Mouse (Mus musculus) small intestine, adult 2 months (tissue): Measurements from ENCODE around the gene Parp14. TPM values are rescaled to one million over a fixed set of nuclear protein-coding genes. Genes with fewer than 3 reads are reported as not detected.

Experiments
- H3K27ac ChIP-seq: fragments of 200-500 bp; 2 replicates; pipeline ENCODE4 v1.5.1; 2012; ENCODE audit warnings: low read depth, low read length, control low read depth, inconsistent platforms; ENCODE audit not compliant: insufficient read depth
- H3K27me3 ChIP-seq: fragments of 200-500 bp; 2 replicates; pipeline ENCODE4 v1.6.1; 2012; ENCODE audit warnings: mild to moderate bottlenecking, moderate library complexity, low read length, inconsistent platforms; ENCODE audit not compliant: control insufficient read depth, insufficient read depth
- H3K36me3 ChIP-seq: fragments of 200-500 bp; 2 replicates; pipeline ENCODE4 v1.6.1; 2012; ENCODE audit warnings: mild to moderate bottlenecking, low read length, control low read depth, inconsistent platforms; ENCODE audit not compliant: control insufficient read depth, insufficient read depth
- H3K4me1 ChIP-seq: fragments of 200-500 bp; 2 replicates; pipeline ENCODE4 v1.6.1; 2012; ENCODE audit warnings: low read length, inconsistent platforms, mixed read lengths; ENCODE audit not compliant: control insufficient read depth, insufficient read depth, insufficient read length
- H3K4me3 ChIP-seq: fragments of 200-500 bp; 2 replicates; pipeline ENCODE4 v1.5.1; 2012; ENCODE audit warnings: low read depth, mild to moderate bottlenecking, control low read depth, inconsistent platforms, low read length, moderate library complexity
- CTCF ChIP-seq: fragments of 200-500 bp; IDR thresholded peaks from 2 replicates; pipeline ENCODE4 v1.5.1; 2012; ENCODE audit warnings: low read depth, mild to moderate bottlenecking, control low read depth, inconsistent platforms, low read length, moderate library complexity, mixed read lengths; ENCODE audit not compliant: insufficient replicate concordance, insufficient read length; ENCODE audit errors: extremely low read depth
- POLR2A ChIP-seq: fragments of 200-500 bp; IDR thresholded peaks from 2 replicates; pipeline ENCODE4 v1.6.1; 2012; ENCODE audit warnings: low read depth, mild to moderate bottlenecking, control low read depth, inconsistent platforms, low read length, moderate library complexity
- WGBS: fragments of 180-500 bp; shearing (Covaris S2); methylation state at CpG from one replicate; pipeline ENCODE4 v1.1.7; 2018; 5-methylcytosine and 5-hydroxymethylcytosine counted together
- polyA plus RNA-seq: library from polyadenylated mRNA; depleted of rRNA; stranded (reverse); fragments of >200 nt; gene quantifications from 2 replicates; pipeline ENCODE4 v1.2.3, GENCODE M21; 2012

The Parp14 gene
- polyA plus RNA-seq, 1 experiment, result 17.5 TPM

DNA sequence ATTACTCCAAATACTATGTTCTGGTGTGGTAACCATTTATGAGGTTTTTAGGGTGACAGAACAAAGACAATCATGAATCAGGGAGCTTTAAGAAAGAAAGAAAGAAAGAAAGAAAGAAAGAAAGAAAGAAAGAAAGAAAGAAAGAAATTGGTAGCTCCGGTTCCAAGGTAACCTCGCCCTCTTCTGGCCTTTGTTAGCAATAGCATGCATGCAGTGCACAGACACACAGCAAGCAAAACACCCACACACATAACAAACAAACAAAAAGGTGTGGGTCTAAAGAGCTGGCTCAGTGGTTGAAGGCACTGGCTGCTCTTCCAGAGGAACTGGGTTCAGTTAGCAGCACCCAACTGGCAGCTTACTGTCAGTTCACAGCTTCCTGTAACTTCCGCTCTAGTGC lies 19.3 kb upstream of the Parp14 start:
- WGBS, result 88% methylated on average over 3 of the region's 3 CpGs
- Histone ChIP-seq H3K4me1 (no peaks in the 10 kb centered on the region), H3K27me3 (no peaks in the 10 kb centered on the region), H3K36me3 (no peaks in the 10 kb centered on the region), H3K4me3 (no peak overlapping the region), H3K27ac (no peak overlapping the region)
- TF ChIP-seq POLR2A (no peak), CTCF (peak; percentile 37; the same call in 1 of the 2 replicates)

DNA sequence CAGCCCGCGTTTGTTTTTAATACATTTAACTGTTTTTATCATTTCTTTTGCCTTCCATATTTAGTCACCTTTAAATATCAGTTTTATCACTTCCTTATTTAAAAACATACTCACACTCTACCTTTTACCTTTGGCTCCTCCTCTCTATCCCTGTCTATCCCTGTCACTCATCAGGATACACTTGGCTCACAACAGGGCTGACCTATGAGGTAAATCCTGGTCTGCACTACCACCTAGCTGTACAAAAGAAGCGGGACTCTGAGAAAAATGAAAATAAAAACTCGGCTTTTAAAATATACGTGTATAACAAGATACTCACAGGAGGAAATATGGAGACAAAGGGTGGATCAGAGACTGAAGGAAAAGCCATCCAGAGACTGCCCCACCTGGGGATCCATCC lies 17.6 kb upstream of the Parp14 start:
- Histone ChIP-seq H3K27me3 (no peaks in the 10 kb centered on the region), H3K4me1 (no peaks in the 10 kb centered on the region)
- 89% methylated on average over 5 of the region's 5 CpGs for WGBS

DNA sequence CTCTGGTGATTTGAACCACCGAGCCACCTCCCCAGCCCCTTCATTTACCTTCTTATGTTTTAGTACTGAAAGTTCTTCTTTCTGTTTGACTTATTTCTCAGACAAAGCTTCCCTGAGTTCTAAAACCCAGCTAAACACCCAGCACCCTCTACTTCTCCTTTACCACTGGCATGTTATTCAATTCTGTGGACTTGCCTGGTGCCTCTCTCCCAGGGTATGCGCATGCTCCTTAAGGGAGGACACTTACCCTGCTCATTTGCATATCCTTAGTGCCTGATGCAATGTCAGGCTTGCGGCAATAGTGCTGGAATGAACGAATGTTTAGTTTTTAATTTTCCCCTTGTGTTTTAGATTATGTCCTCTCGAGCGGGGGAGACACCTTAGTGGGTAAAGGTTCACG lies 16.8 kb upstream of the Parp14 start:
- 85% methylated on average over 7 of the region's 7 CpGs for WGBS
- TF ChIP-seq POLR2A, result no peak
- TF ChIP-seq CTCF, result no peak
- no peak overlapping the region for H3K27ac ChIP-seq
- H3K27me3 ChIP-seq, result no peaks in the 10 kb centered on the region
- no peak overlapping the region for H3K4me3 ChIP-seq
- no peaks in the 10 kb centered on the region for H3K4me1 ChIP-seq
- H3K36me3 ChIP-seq, result no peaks in the 10 kb centered on the region

More for the DNA sequence above, 17.6 kb upstream of the Parp14 start:
- Histone ChIP-seq H3K4me3 (no peak overlapping the region), H3K36me3 (no peaks in the 10 kb centered on the region), H3K27ac (no peak overlapping the region)
- TF ChIP-seq POLR2A (no peak), CTCF (no peak)

DNA sequence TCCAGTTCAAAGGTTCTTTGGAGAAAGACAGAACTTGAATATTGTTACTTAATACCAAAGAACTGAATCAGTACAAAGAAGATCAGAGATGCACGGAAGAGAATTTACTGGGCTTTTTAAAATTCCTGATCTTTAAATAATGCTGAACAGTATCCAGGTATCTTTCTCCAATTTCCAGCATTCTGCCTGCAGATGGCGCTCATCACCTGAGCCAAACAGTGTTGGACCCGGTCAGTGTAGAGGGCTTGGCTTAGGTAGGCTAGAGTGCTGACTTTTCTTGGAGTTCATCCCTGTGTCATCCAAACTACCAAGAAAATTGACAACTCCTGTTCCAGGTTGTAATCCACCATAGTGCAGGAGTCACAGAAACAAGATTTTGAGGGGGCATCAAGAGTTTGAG lies 3.1 kb upstream of the Parp14 start:
- H3K27me3 ChIP-seq, result no peaks in the 10 kb centered on the region
- peaks cover 5% of the 10 kb centered on the region; the same call in 1 of the 2 replicates for H3K4me1 ChIP-seq
- no peaks in the 10 kb centered on the region for H3K36me3 ChIP-seq
- no peak overlapping the region for H3K27ac ChIP-seq
- TF ChIP-seq CTCF, result peak; percentile 83; the same call in 1 of the 2 replicates
- no peak for TF ChIP-seq POLR2A
- H3K4me3 ChIP-seq, result no peak overlapping the region
- 13% methylated on average over 3 of the region's 3 CpGs for WGBS

DNA sequence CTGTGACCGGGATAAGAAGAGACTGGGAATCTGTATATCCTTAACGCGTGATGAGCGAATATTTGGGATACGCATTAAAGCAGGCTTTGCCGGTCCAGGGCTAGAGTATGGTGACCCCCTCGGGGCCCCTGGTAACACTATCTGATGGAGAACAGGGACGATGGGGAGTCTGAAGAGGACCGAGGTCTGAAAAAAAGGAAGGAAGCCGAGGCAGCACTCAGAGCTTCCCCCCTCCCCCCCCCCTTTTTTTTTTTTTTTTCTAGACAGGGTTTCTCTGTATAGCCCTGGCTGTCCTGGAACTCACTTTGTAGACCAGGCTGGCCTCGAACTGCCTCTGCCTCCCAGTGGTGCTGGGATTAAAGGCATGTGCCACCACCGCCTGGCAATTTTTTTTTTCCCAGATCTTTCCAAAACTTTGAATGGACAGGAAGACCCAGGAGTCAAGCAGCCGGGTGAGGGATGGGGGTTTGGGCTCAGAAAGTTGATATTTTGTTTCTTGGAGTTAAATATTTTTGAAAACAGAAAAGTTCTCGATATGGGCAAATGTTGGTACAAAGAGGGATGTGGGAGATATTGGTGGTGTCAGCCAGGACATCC lies 1.2 kb upstream of the Parp14 start:
- peak overlapping the region; percentile 91 for H3K4me3 ChIP-seq
- peaks cover 5% of the 10 kb centered on the region; the same call in 1 of the 2 replicates for H3K4me1 ChIP-seq
- WGBS, result 52% methylated on average over 14 of the region's 14 CpGs
- H3K36me3 ChIP-seq, result no peaks in the 10 kb centered on the region
- TF ChIP-seq POLR2A (no peak), CTCF (no peak)
- peak overlapping the region; percentile 93; the same call in 1 of the 2 replicates for H3K27ac ChIP-seq
- H3K27me3 ChIP-seq, result no peaks in the 10 kb centered on the region

DNA sequence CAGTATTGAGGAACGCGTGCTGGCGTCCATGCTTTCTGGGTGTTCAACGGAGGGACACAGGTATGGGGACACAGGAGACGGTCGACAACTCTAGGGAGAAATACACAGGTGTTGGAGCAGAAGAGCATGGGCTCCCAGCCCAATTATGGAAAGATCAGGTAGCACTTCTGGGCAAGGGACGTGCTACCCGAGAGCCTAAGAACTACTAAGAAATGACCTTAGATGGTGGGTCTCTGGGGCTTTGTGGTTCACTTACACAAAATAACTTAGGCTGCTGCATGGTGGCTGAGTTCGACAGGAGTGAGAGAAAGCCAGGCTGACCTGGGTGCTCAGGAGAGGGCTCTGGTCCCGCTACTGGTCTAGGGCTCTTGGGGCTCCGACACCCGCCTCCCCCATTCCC lies 554 bp upstream of the Parp14 start:
- H3K27ac ChIP-seq, result peak overlapping the region; percentile 93
- 33% methylated on average over 12 of the region's 12 CpGs for WGBS

DNA sequence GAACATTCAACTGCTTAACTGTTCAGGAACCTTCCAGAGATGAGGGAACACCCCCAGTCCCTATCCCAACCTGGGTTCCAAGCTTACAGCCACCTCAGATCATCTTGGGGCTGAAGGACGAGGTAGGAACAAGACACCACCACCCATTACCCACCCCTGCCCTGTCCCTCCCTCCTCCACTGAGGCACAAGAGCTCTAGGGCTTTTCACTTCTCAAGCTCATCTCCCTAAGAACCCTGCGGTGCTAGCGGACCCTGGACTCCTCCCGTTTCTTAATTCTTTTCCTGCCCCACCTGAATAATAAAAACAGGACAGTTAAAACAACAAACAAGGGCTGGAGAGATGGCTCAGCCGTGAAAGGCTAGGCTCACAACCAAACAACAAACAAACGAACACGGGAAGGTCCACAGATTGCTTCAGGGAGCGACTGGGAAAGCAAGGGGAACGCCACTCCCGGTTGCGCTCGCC lies 730 bp downstream of the Parp14 start:
- Histone ChIP-seq H3K4me1 (peaks cover 9% of the 10 kb centered on the region; the same call in 1 of the 2 replicates), H3K27me3 (no peaks in the 10 kb centered on the region), H3K36me3 (peaks cover 12% of the 10 kb centered on the region), H3K4me3 (peak overlapping the region; percentile 91), H3K27ac (peak overlapping the region; percentile 93)
- no peak for TF ChIP-seq CTCF
- no peak for TF ChIP-seq POLR2A
- WGBS, result under 1% methylated on average over 12 of the region's 12 CpGs

More for the DNA sequence above, 554 bp upstream of the Parp14 start:
- Histone ChIP-seq H3K4me3 (peak overlapping the region; percentile 91), H3K4me1 (peaks cover 6% of the 10 kb centered on the region; the same call in 1 of the 2 replicates), H3K36me3 (peaks cover 1% of the 10 kb centered on the region), H3K27me3 (no peaks in the 10 kb centered on the region)
- TF ChIP-seq CTCF (no peak), POLR2A (no peak)

DNA sequence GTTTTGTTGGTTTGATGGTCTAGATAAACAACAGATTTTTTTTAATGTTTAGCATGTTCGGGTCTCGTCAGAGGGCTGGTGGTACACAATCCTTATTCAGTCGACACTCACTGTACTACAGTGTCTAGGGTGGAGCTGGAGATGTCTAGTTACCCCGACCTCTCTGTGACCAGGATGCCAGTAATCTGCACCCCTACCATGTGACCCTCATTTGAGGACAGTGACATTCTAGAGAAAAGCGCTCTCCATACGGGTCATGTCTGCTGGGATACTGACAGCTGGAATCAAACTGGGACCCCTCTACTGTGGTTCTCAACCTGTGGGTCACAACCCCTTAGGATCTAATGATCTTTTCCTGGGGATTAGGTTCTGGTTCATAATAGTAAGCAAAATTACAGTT lies 1.7 kb downstream of the Parp14 start:
- Histone ChIP-seq H3K27ac (peak overlapping the region; percentile 93), H3K4me3 (peak overlapping the region; percentile 61; the same call in 1 of the 2 replicates)
- WGBS, result 46% methylated on average over 6 of the region's 6 CpGs

More for the DNA sequence above, 1.7 kb downstream of the Parp14 start:
- TF ChIP-seq POLR2A (no peak), CTCF (no peak)
- Histone ChIP-seq H3K36me3 (peaks cover 20% of the 10 kb centered on the region), H3K27me3 (no peaks in the 10 kb centered on the region), H3K4me1 (peaks cover 11% of the 10 kb centered on the region; the same call in 1 of the 2 replicates)
